Mouse (Mus musculus) lung, postnatal 14 days (tissue): Measurements from ENCODE around the gene Bicral.

Experiments used
- DNase-seq: peaks from one replicate; pipeline ENCODE4 v3.0.0; 2021

The Bicral gene

GRCm38 (mm10) chr17:46840304-46841010 is 17.8 kb downstream of the Bicral start:
- DNase-seq, result no peak

- DNase-seq, result no peak
These were observed 19.8 kb downstream of the Bicral start for GRCm38 (mm10) chr17:46838396-46838920.

DNA sequence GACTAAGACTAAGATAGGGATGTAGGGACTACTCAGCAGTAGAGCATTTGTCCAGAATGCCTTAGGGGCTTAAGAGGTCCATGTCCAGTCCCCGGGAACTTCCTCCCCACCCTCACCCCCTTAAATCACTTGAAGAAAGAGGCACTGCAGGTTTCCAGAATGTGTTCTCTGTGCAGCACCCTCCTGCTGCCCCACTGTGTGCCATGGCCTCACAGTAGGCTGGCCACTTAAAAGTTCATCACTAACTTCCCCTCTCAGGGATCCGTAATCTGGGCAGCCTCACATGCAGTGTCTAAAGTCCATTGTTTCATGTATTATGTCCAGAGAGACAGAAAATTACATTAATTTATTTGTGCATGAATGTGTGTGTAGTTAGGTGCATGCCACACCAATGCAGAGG is 20.4 kb downstream of the Bicral start:
- no peak for DNase-seq

- no peak for DNase-seq
These were observed 23.1 kb downstream of the Bicral start for GRCm38 (mm10) chr17:46835093-46835715.

GRCm38 (mm10) chr17:46832981-46833305 is 25.3 kb downstream of the Bicral start:
- no peak for DNase-seq

DNA sequence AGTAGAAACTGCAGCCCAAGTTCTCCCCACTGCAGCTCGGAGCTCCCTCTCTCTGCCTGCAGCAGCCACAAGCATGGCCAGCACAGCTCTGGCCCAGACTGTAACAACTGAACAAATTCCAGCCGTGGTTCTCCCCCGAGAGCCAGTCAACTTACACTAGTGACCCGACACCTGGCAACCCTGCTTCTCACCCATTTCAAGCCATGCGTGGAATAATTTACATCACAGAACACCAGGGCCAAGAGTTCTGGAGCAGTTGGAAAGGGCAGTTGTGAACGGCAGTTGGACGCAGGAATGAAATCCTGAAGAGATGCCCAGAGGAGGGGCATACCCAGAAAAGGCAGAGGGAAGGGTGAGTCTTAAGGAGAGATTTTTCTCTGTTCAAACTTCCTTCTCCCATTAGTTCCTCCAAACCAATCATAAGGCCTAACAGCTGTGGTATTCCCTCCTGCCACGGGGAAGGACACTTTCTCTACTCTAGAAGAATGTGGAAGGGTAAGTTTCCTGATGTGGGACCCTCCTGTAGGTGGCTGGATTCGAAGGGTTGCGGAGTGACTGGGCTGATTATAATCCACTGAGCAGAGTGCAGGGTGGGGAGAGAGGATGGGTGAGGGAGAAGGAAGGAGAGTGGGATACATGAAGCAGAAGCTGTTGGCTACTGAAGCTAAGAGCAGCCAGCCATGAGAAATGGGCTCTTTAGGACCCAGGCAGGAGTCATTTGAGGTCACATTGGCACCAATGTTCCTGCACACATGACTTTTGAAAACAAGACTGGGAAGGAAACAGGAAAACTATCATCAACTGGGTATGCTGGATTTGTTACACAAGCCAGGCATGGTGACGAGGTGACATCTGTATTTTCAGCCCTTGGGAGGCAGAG is 25.9 kb downstream of the Bicral start:
- peak; percentile 67 for DNase-seq

DNA sequence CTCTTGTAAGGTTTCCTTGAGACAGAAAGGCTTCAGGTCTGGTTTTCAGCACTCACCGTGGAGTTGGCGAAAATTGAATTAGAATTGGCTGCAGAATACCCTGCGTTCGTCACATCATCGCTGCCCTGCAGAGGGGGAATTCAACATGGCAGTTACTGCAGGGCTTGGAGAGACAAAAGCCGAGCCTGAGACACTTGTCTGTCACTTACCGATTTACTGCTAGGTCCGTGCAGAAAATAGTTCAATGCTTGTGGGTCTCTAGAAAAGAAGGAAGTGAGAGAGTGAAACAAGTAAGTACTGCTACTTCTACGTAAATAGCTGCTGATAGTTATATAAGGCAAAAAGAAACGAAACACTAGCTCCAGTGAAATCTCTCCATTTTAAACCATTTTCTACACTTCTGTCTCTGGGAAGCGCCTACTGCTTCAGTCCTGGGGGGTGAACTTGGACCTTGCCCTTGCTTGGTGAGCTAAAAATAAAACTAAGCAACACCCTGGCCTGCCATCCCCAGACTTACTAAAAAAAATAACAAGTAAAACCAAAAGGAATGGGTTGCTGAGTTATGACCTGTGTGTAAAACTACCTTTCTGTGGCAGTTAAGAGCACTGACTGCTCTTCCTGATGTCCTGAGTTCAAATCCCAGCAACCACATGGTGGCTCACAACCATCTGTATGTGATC is 28.3 kb downstream of the Bicral start:
- DNase-seq, result no peak

DNA sequence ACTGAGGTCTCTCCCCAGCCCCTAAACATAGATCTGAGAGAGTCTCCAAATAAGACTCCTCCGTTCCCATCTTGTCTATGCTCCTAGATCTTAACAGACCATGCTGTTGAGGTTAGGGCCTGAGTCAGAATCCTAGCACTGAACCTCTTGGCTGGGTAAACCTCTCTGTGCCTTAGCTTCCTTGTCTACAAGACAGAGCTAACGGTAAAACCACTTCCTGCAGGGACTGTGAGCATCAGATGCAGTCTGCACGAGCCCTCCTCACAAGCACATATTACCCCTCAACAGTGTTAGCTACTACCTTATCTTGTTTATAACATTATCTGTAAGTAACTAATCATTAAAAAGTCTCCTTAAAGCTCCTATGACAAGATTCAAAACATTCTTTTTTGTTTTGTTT is 29.3 kb downstream of the Bicral start:
- DNase-seq, result no peak

DNA sequence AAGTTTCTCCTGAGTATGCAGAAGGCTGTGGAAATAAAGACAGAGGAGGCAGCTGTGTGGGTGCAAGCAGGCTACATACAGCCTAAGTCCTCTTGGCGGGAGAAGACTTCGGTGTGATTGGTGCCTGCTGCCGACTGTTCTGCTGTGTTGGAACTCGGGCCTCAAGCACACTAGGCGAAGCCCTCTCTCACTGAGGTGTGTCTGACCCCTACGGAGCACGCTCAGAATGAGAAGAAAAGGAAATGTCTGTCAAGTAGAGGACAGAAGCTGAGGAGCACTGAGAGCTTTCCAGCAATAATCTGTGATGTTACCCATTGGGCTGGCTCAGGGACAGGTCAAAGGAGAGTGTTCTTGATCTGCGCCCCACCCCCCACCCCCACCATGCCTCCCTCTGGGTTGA is 35.2 kb downstream of the Bicral start:
- DNase-seq, result no peak

- DNase-seq, result no peak
These were observed 37.7 kb downstream of the Bicral start for GRCm38 (mm10) chr17:46820628-46821027.

DNA sequence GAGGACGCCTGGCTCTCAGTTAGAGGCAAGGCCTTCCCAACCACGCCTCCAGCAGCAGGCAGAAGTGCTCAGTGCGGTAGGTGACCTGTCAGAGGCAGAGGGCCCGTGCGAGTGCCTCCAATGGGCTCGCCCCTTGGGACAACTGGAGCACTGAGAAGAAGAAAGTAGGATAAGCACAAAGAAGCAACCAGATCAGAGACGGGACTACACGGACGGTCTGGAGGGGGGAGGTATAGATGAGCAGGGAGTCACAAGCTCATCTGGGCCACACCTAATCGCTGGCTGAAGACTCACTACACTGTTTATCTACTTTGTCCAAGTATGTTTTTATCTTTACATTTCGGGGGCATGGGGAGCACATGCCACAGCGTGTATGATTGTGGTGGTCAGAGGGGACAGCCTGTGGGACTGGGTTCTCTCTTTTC is 40.5 kb downstream of the Bicral start:
- no peak for DNase-seq

- no peak for DNase-seq
These were observed 42.0 kb downstream of the Bicral start for GRCm38 (mm10) chr17:46816306-46816705.

DNA sequence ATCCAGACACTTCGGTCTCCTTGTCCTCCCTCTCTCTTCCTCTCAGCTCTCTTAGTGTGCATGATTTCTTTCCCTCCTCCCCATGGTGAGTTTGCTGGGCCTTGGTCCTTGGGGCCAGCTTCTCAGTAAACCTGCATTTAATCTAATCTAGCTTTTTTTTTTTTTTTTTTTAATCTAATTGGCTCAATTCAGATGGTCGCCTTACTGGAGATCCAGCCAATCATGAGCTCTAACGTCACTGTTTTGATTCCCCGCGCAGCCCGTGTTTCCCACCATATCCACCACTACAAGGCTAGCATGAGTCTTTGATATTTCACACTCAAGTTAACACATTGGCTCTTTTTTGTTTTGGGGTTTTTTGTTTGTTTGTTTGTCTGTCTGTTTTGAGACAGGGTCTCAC is 43.8 kb downstream of the Bicral start:
- DNase-seq, result no peak

- no peak for DNase-seq
These were observed 44.6 kb downstream of the Bicral start for GRCm38 (mm10) chr17:46813637-46814036.

DNA sequence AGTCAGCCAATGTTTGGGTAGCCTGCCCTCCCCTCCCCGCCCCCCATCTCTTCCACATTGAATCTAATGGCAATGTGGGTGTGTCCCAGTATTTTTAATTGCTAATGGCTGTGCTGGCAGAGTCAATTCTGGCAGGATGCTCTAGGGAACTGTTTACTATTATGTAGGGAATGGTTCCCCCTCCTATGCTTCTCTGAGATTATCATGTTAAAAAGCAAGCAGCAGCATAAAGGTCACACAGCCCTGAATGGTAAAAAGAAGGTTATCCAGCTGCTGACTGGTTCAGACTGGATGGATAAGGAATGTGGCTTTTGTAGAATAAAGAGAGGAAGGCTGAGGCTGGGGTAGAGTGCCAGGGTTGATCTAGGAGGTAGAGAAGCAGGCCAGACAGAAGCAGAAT is 45.8 kb downstream of the Bicral start:
- no peak for DNase-seq

- no peak for DNase-seq
These were observed 47.6 kb downstream of the Bicral start for GRCm38 (mm10) chr17:46810672-46811071.

DNA sequence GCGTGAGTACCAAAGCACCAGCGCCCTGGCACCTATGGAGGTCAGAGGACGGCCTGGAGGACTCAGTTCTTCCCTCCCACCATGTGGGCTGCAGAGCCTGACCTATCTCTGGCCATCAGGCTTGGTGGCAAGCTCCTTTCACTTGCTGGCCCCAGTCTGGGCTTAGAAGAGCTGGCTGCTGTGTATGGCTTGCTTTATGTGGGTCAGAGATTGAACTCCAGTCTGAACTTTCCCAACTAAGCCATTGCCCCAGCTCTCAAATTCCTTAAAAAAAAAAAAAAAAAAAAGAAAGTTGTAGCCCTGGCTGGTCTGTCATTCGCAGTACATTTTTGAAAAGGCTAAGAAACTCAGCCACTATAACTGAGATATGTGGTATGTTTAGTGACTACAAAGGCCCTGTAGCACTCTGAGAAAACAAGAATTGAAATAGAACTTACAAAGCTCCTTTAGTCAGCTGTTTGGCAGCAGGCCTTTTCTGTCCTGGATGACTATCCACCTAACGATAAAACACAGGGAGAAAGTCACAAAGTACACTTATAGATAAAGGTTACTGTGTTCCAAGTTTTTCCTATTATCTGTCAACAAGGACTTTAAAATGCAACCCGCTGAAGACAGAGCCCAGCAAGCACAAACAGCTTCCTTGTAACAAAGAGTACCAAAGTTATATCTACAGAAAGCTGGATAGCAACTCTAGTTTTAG is 49.0 kb downstream of the Bicral start:
- no peak for DNase-seq

- DNase-seq, result no peak
These were observed 49.9 kb downstream of the Bicral start for GRCm38 (mm10) chr17:46808376-46808775.

DNA sequence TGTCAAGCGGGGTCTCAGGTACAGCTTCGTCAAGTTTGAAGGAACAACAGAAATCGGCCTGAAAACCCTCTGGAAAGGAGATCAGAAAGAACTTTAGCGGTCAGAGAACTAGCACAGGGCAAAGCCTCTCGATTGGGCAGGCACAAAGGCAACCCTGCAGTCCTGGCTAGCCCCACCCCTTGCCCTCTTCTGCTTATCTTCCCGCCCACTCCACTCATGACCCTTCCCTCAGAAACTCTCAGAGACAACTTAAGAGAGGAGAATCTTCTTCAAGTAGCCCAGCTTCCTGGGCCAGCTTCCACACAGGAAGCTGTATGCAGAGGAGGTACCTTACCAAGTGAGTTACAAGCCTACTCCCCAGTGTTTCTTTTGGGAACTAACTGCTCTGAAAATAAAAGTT is 56.5 kb downstream of the Bicral start:
- no peak for DNase-seq

GRCm38 (mm10) chr17:46799680-46800079 is 58.6 kb downstream of the Bicral start:
- no peak for DNase-seq

GRCm38 (mm10) chr17:46797386-46797785 is 60.9 kb downstream of the Bicral start:
- no peak for DNase-seq

- DNase-seq, result no peak
These were observed 61.5 kb downstream of the Bicral start for GRCm38 (mm10) chr17:46796743-46797142.
